Mouse (Mus musculus) liver, embryonic 16.5 days (tissue): ENCODE results near the gene Myzap. TPM values are rescaled to one million over a fixed set of nuclear protein-coding genes. Genes with fewer than 3 reads are reported as not detected.

Source experiments
- ATAC-seq: fragments of 200-750 bp; cut with Nextera tagmentation; 2 replicates; pipeline ENCODE4 v1.8.0; 2017; ENCODE audit warnings: low read depth, mild to moderate bottlenecking, moderate number of reproducible peaks, moderate library complexity
- H3K27ac ChIP-seq: fragments of 300-500 bp; sonication (generic); 2 replicates; pipeline ENCODE4 v1.5.1; 2014; ENCODE audit warnings: mild to moderate bottlenecking, low read length
- H3K27me3 ChIP-seq: fragments of 300-500 bp; sonication (generic); 2 replicates; pipeline ENCODE4 v1.6.1; 2014; ENCODE audit warnings: low read depth, low read length, mixed read lengths; ENCODE audit not compliant: control insufficient read depth, insufficient read depth
- H3K36me3 ChIP-seq: fragments of 300-500 bp; sonication (generic); 2 replicates; pipeline ENCODE4 v1.6.1; 2014; ENCODE audit warnings: mild to moderate bottlenecking; ENCODE audit not compliant: control insufficient read depth, insufficient read depth
- H3K4me1 ChIP-seq: fragments of 300-500 bp; sonication (generic); 2 replicates; pipeline ENCODE4 v1.6.1; 2014; ENCODE audit warnings: low read depth, low read length, mixed read lengths; ENCODE audit not compliant: control insufficient read depth
- H3K4me2 ChIP-seq: fragments of 300-500 bp; sonication (generic); 2 replicates; pipeline ENCODE4 v1.6.1; 2014; ENCODE audit warnings: low read depth, low read length, mixed read lengths
- H3K4me3 ChIP-seq: fragments of 300-500 bp; sonication (generic); 2 replicates; pipeline ENCODE4 v1.5.1; 2014; ENCODE audit warnings: low read depth, mild to moderate bottlenecking, low read length
- H3K9ac ChIP-seq: fragments of 300-500 bp; sonication (generic); 2 replicates; pipeline ENCODE4 v1.6.1; 2014; ENCODE audit warnings: low read depth, low read length
- H3K9me3 ChIP-seq: fragments of 300-500 bp; sonication (generic); replicated peaks from 2 replicates; pipeline ENCODE4 v1.6.1; 2016; ENCODE audit warnings: low read length; ENCODE audit not compliant: control insufficient read depth
- WGBS: fragments of 180-500 bp; shearing (Covaris S2); extraction: QIAGEN DNeasy Blood & Tissue Kit; methylation state at CpG from one replicate; pipeline ENCODE4 v1.1.7; 2014; ENCODE audit not compliant: insufficient replicate concordance; 5-methylcytosine and 5-hydroxymethylcytosine counted together
- polyA plus RNA-seq: library from polyadenylated mRNA; unstranded; fragments of >200 nt; fragmentation: Nextera tagmentation; extraction: Ambion mirVana; gene quantifications from 2 replicates; pipeline ENCODE4 v1.2.1, GENCODE M21; 2015

The Myzap gene
- polyA plus RNA-seq, 1 experiment from 2014 or later = 2.0 TPM

- Histone ChIP-seq H3K27me3 (no peaks in the 10 kb centered on the region), H3K4me2 (no peak overlapping the region), H3K27ac (no peak overlapping the region), H3K4me3 (no peak overlapping the region), H3K9ac (no peak overlapping the region), H3K4me1 (no peaks in the 10 kb centered on the region), H3K36me3 (no peaks in the 10 kb centered on the region), H3K9me3 (no peaks in the 10 kb centered on the region)
- 58% methylated on average over 3 of the region's 3 CpGs for WGBS
- no peak for ATAC-seq
Measured at GRCm38 (mm10) chr9:71466111-71466510, 126.0 kb downstream of the Myzap start.

- no peak overlapping the region for H3K4me3 ChIP-seq
- no peak for ATAC-seq
- H3K4me1 ChIP-seq = no peaks in the 10 kb centered on the region
- no peaks in the 10 kb centered on the region for H3K36me3 ChIP-seq
- WGBS = 60% methylated on average over 13 of the region's 13 CpGs
- H3K9ac ChIP-seq = no peak overlapping the region
- no peaks in the 10 kb centered on the region for H3K27me3 ChIP-seq
- no peak overlapping the region for H3K27ac ChIP-seq
- no peak overlapping the region for H3K4me2 ChIP-seq
- no peaks in the 10 kb centered on the region for H3K9me3 ChIP-seq
Measured at GRCm38 (mm10) chr9:71463072-71463667, 129.0 kb downstream of the Myzap start.

- WGBS = 74% methylated on average over 4 of the region's 4 CpGs
- no peaks in the 10 kb centered on the region for H3K4me1 ChIP-seq
- no peak overlapping the region for H3K27ac ChIP-seq
- no peak for ATAC-seq
- H3K4me2 ChIP-seq = no peak overlapping the region
- no peak overlapping the region for H3K9ac ChIP-seq
- H3K4me3 ChIP-seq = no peak overlapping the region
- H3K27me3 ChIP-seq = no peaks in the 10 kb centered on the region
- H3K9me3 ChIP-seq = no peaks in the 10 kb centered on the region
- no peaks in the 10 kb centered on the region for H3K36me3 ChIP-seq
Measured at GRCm38 (mm10) chr9:71456738-71457137, 135.4 kb downstream of the Myzap start.

Other genes starting within 250 kb of the Myzap start
- 96.5 and 97.6 TPM in 2 replicates for gene Polr2m, start 106.4 kb downstream of the Myzap start, polyA plus RNA-seq
- gene Cgnl1, start 179.2 kb upstream of the Myzap start, polyA plus RNA-seq = 2.0 and 2.6 TPM in 2 replicates